Mouse (Mus musculus) stomach, embryonic 16.5 days (tissue): ENCODE results near the gene Gramd1b. TPM values are rescaled to one million over a fixed set of nuclear protein-coding genes. Genes with fewer than 3 reads are reported as not detected.

ENCODE experiments used
- ATAC-seq: fragments of 200-750 bp; cut with Nextera tagmentation; 2 replicates; pipeline ENCODE4 v1.8.0; 2017; ENCODE audit warnings: moderate number of reproducible peaks, moderate TSS enrichment; ENCODE audit not compliant: insufficient read depth, low FRiP score
- H3K27ac ChIP-seq: fragments of 300-500 bp; sonication (generic); 2 replicates; pipeline ENCODE4 v1.5.1; 2014; ENCODE audit warnings: low read length
- H3K27me3 ChIP-seq: fragments of 300-500 bp; sonication (generic); 2 replicates; pipeline ENCODE4 v1.6.1; 2014; ENCODE audit warnings: low read length, control low read depth, mixed read lengths; ENCODE audit not compliant: control insufficient read depth, insufficient read depth
- H3K36me3 ChIP-seq: fragments of 300-500 bp; sonication (generic); 2 replicates; pipeline ENCODE4 v1.6.1; 2014; ENCODE audit warnings: low read length; ENCODE audit not compliant: control insufficient read depth, insufficient read depth
- H3K4me1 ChIP-seq: fragments of 300-500 bp; sonication (generic); 2 replicates; pipeline ENCODE4 v1.6.1; 2014; ENCODE audit warnings: low read length, control low read depth, mixed read lengths; ENCODE audit not compliant: control insufficient read depth, insufficient read depth
- H3K4me2 ChIP-seq: fragments of 300-500 bp; sonication (generic); 2 replicates; pipeline ENCODE4 v1.6.1; 2014; ENCODE audit warnings: low read depth, low read length, mixed read lengths
- H3K4me3 ChIP-seq: fragments of 300-500 bp; sonication (generic); replicated peaks from 2 replicates; pipeline ENCODE4 v1.5.1; 2014; ENCODE audit warnings: mild to moderate bottlenecking, low read length
- H3K9ac ChIP-seq: fragments of 300-500 bp; sonication (generic); 2 replicates; pipeline ENCODE4 v1.6.1; 2014; ENCODE audit warnings: low read length
- H3K9me3 ChIP-seq: fragments of 300-500 bp; sonication (generic); replicated peaks from 2 replicates; pipeline ENCODE4 v1.6.1; 2016; ENCODE audit warnings: low read length, control low read depth; ENCODE audit not compliant: control insufficient read depth
- WGBS: fragments of 180-500 bp; shearing (Covaris S2); extraction: QIAGEN DNeasy Blood & Tissue Kit; methylation state at CpG from one replicate; pipeline ENCODE4 v1.1.7; 2014; 5-methylcytosine and 5-hydroxymethylcytosine counted together
- polyA plus RNA-seq: library from polyadenylated mRNA; unstranded; fragments of >200 nt; fragmentation: Nextera tagmentation; extraction: Ambion mirVana; gene quantifications from 2 replicates; pipeline ENCODE4 v1.2.1, GENCODE M21; 2015

The Gramd1b gene
- polyA plus RNA-seq, 1 experiment from 2014 or later, result 4.9 TPM

GRCm38 (mm10) chr9:40456191-40456590 is 75.0 kb downstream of the Gramd1b start:
- Histone ChIP-seq H3K4me1 (peaks cover 25% of the 10 kb centered on the region), H3K36me3 (no peaks in the 10 kb centered on the region), H3K4me3 (peak overlapping the region; percentile 77), H3K27me3 (no peaks in the 10 kb centered on the region), H3K9me3 (no peaks in the 10 kb centered on the region), H3K4me2 (peak overlapping the region; percentile 99), H3K27ac (peak overlapping the region; percentile 71), H3K9ac (peak overlapping the region; percentile 80)
- peak; percentile 84 for ATAC-seq
- WGBS, result 0% methylated on average over 7 of the region's 7 CpGs

DNA sequence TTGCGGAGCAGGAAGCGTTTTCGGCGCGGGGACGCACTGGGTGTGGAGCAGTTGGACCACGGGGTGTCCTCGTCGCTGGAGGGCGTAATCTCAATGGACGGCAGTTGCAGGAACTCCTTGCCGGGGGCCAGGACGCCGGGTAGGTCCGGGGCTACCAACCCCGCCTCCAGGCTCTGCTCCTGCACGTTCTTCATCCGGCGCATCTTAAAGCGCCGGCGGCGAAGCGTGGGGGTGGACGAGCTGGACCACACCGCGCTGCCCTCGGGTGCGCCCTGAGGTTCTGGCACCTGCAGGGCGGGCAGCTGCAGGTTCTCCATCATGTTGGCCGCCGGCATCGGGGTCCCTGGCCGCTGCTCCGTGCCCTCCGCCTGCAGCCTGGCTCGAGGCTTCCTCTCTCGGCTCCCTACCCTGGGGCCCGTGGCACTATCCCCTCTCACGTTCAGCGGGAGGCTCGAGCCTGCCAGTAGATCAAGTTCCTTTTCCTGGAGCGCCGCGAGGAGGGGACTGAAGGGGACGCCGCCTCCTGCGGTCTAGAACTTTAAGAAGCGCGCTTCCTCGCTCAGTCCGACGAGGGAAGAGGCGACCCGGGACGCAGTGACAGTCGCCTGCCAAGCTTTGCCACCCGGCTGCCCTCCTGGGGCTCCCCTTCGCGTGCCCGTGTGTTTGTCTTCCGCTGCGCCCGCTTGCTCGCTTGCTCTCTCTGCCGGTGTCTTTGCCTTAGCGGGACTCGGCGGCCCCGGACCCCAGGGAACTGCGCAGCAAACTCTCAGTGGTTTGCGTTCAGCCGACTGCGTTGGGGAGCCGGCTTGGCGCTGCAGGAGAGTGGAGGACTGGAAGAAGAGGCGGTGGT is 75.6 kb downstream of the Gramd1b start:
- H3K4me3 ChIP-seq, result peak overlapping the region; percentile 77
- H3K36me3 ChIP-seq, result no peaks in the 10 kb centered on the region
- under 1% methylated on average over 76 of the region's 77 CpGs for WGBS

DNA sequence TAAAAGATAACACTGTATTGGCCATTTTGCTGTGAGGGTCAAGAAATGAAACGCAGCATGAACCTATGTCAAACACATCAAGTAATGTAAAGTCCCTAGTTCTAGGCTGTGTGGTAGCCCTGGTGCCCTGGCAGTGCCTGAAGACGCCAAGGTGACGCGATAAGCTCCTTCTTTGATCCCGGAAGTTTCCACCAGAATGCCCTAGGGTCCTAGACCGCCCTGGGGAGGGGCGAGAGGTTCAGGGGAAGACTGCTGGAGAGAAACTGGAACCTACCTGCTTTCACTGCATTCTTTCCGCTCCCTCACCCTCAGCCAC is 76.2 kb downstream of the Gramd1b start:
- 2% methylated on average over 8 of the region's 8 CpGs for WGBS
- peaks cover 22% of the 10 kb centered on the region for H3K4me1 ChIP-seq
- H3K9ac ChIP-seq, result peak overlapping the region; percentile 80
- H3K4me2 ChIP-seq, result peak overlapping the region; percentile 99
- no peaks in the 10 kb centered on the region for H3K36me3 ChIP-seq
- peak overlapping the region; percentile 71; the same call in 1 of the 2 replicates for H3K27ac ChIP-seq
- H3K27me3 ChIP-seq, result no peaks in the 10 kb centered on the region
- peak overlapping the region; percentile 77 for H3K4me3 ChIP-seq
- H3K9me3 ChIP-seq, result no peaks in the 10 kb centered on the region
- 0 out of 2 replicates have a peak, but pooled peaks have one; percentile 12 for ATAC-seq

More for the DNA sequence above, 75.6 kb downstream of the Gramd1b start:
- H3K27ac ChIP-seq, result peak overlapping the region; percentile 71
- peak overlapping the region; percentile 99 for H3K4me2 ChIP-seq
- no peaks in the 10 kb centered on the region for H3K9me3 ChIP-seq
- peak overlapping the region; percentile 80 for H3K9ac ChIP-seq
- peak; percentile 39 for ATAC-seq
- no peaks in the 10 kb centered on the region for H3K27me3 ChIP-seq
- peaks cover 25% of the 10 kb centered on the region for H3K4me1 ChIP-seq

DNA sequence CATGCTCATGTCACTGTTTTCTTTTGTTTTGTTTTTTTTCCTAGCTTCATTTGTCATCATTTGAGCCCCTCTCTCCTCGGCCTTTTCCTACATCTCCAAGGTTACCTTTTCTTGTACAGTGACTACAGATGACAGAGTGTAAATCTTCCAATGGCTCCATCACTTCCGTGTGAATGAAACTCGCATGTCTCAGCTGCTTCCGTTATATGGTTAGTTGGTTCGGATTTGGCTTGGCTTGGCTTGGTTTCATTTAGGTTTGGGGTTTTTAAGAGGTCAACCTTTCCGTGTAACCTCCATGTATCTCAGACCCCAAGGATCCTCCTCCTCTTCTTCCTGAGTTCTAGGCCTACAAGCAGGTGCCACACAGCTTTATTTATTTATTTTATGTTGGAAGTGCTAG is 77.3 kb downstream of the Gramd1b start:
- Histone ChIP-seq H3K27me3 (no peaks in the 10 kb centered on the region), H3K27ac (no peak overlapping the region), H3K36me3 (no peaks in the 10 kb centered on the region), H3K4me2 (no peak overlapping the region), H3K4me1 (peaks cover 16% of the 10 kb centered on the region), H3K9ac (no peak overlapping the region), H3K4me3 (no peak overlapping the region), H3K9me3 (no peaks in the 10 kb centered on the region)
- WGBS, result 92% methylated on average over 6 of the region's 6 CpGs
- no peak for ATAC-seq

DNA sequence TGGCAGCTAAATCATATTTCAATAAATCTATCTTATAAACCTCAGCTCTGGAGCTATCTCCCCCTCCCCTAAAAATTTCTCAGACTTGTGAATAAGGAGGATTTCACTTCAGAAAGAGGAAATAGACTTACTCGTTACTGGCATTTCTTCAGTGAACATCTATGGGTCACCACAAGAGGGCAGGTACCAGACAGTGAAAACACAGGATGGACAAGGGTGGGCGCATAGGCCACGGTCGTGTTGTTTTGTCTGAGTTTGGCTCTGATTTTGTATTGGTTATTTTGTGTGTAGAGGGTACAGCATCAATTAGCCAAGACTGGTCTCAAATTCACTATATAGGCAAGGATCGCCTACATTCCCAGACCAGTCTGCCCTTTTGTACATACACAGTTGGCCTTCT is 79.0 kb downstream of the Gramd1b start:
- Histone ChIP-seq H3K9ac (no peak overlapping the region), H3K4me1 (peaks cover 12% of the 10 kb centered on the region), H3K4me3 (no peak overlapping the region), H3K4me2 (no peak overlapping the region), H3K27ac (no peak overlapping the region), H3K36me3 (no peaks in the 10 kb centered on the region), H3K27me3 (no peaks in the 10 kb centered on the region), H3K9me3 (no peaks in the 10 kb centered on the region)
- WGBS, result 69% methylated on average over 5 of the region's 5 CpGs
- ATAC-seq, result no peak

- Histone ChIP-seq H3K4me1 (peaks cover 5% of the 10 kb centered on the region), H3K9me3 (no peaks in the 10 kb centered on the region), H3K9ac (no peak overlapping the region), H3K4me3 (no peak overlapping the region), H3K4me2 (no peak overlapping the region), H3K27me3 (no peaks in the 10 kb centered on the region), H3K27ac (no peak overlapping the region), H3K36me3 (no peaks in the 10 kb centered on the region)
- WGBS, result 56% methylated on average over 5 of the region's 5 CpGs
- no peak for ATAC-seq
Measured at GRCm38 (mm10) chr9:40450776-40451175, 80.4 kb downstream of the Gramd1b start.

- Histone ChIP-seq H3K4me3 (no peak overlapping the region), H3K9me3 (no peaks in the 10 kb centered on the region), H3K27ac (no peak overlapping the region), H3K4me2 (no peak overlapping the region), H3K9ac (no peak overlapping the region), H3K36me3 (no peaks in the 10 kb centered on the region), H3K4me1 (peaks cover 5% of the 10 kb centered on the region), H3K27me3 (no peaks in the 10 kb centered on the region)
- WGBS, result 44% methylated on average over 7 of the region's 7 CpGs
- ATAC-seq, result peak; percentile 18; the same call in 1 of the 2 replicates
Measured at GRCm38 (mm10) chr9:40450417-40450714, 80.8 kb downstream of the Gramd1b start.

DNA sequence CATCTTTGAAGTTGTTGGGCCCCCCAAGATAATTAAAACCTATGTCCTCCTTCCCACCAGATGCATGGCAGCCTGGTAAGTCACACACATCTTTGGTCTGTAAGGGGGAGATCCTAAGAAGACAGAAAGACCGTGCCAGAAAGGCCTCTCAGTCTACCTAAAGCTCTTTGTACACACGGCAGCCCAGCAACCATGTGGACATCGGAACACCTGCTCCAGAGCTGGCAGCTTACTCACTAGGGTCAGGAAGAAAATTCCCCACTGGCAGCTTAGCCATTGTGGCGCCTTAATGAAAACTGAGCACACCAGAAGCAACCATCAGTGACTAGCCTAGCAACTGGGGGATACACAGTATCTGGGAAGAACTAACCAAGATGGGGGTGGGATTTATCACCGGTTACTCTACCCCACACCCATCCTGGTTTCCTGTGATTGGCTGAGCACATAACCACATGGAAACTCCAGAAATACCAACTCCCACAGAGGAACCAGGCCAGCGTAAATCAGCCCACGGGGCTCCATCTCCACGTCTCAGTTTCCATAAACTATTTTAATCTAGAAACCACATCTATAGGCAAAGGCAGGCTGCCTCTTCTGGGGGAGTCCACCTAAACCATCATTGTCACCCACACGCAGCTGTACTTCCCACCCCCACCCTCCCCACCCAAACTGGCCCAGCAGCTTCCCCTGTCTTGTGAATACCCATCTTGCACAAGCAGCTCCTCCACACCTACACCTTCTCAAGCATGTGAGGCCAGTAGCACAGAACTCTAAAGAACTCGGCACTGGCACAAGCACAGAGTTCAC is 81.4 kb downstream of the Gramd1b start:
- Histone ChIP-seq H3K4me1 (peaks cover under 1% of the 10 kb centered on the region), H3K9me3 (no peaks in the 10 kb centered on the region), H3K27ac (0 out of 2 replicates have a peak overlapping the region, but pooled peaks have one; percentile 7), H3K27me3 (no peaks in the 10 kb centered on the region), H3K9ac (no peak overlapping the region), H3K4me3 (no peak overlapping the region), H3K36me3 (no peaks in the 10 kb centered on the region), H3K4me2 (no peak overlapping the region)
- ATAC-seq, result peak; percentile 35
- WGBS, result 50% methylated on average over 10 of the region's 10 CpGs

GRCm38 (mm10) chr9:40448646-40449243 is 82.4 kb downstream of the Gramd1b start:
- H3K9ac ChIP-seq, result no peak overlapping the region
- ATAC-seq, result no peak

More at GRCm38 (mm10) chr9:40448646-40449243, 82.4 kb downstream of the Gramd1b start:
- no peaks in the 10 kb centered on the region for H3K4me1 ChIP-seq
- 88% methylated on average over 2 of the region's 2 CpGs for WGBS
- no peaks in the 10 kb centered on the region for H3K27me3 ChIP-seq
- H3K36me3 ChIP-seq, result no peaks in the 10 kb centered on the region
- H3K4me2 ChIP-seq, result no peak overlapping the region
- no peaks in the 10 kb centered on the region for H3K9me3 ChIP-seq
- H3K4me3 ChIP-seq, result no peak overlapping the region
- H3K27ac ChIP-seq, result no peak overlapping the region
